Mouse (Mus musculus): ENCODE measurements around the gene Apc2. TPM values are rescaled to one million over a fixed set of nuclear protein-coding genes. Genes with fewer than 3 reads are reported as not detected.

The Apc2 gene
- polyA plus RNA-seq, 1 experiment from 2014 or later, result 1.4 TPM

GRCm38 (mm10) chr10:80316359-80316781 is 20.6 kb downstream of the Apc2 start:
- H3K27ac ChIP-seq (replicated peaks in 1 of 2; ENCODE audit: control insufficient read depth in 1 of 2, insufficient read depth in 1 of 2, low read depth in 2 of 2, low read length in 2 of 2), result no peak overlapping the region
- H3K9me3 ChIP-seq (ENCODE audit: control insufficient read depth, low read length), result no peaks in the 10 kb centered on the region
- H3K36me3 ChIP-seq (ENCODE audit: control insufficient read depth, insufficient read depth, low read length), result peaks cover 15% of the 10 kb centered on the region
- no peak for ATAC-seq (ENCODE audit: insufficient number of reproducible peaks, insufficient read depth, low FRiP score, low read depth)
- H3K27me3 ChIP-seq (ENCODE audit: control insufficient read depth, insufficient read depth, low read length), result peaks cover 56% of the 10 kb centered on the region
- H3K4me1 ChIP-seq (ENCODE audit: control insufficient read depth in 2 of 2, insufficient read depth in 2 of 2, low read length in 2 of 2), result peaks cover 28 to 47% of the 10 kb centered on the region in 2 experiments
- H3K9ac ChIP-seq (ENCODE audit: low read length), result peak overlapping the region; percentile 40; the same call in 1 of the 2 replicates
- peak overlapping the region; percentile 37 for H3K4me2 ChIP-seq (ENCODE audit: low read length)
- 13% methylated on average over 11 of the region's 11 CpGs for WGBS
- no peak overlapping the region for H3K4me3 ChIP-seq (ENCODE audit: control insufficient read depth in 1 of 2, insufficient read depth in 1 of 2, low read depth in 1 of 2, low read length in 2 of 2)

DNA sequence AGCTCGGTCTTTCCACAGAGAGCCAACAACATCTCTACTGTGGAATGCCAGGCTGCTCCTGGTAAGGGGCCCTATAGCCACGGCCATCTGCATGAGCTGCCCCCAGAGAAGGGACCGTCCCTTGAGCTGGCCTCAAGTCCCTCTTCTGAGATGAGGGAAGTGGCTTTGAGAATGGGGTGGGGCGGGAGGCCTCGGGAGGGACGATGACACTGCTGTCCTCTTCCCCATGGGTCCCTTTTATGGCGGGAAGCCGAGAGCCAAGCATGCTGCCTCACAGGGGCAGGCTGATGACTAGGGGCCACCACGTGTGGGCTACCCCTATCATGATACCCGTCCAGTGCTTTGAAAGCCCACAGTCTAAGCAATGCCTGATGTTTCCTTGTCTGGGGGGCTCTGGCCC is 21.2 kb downstream of the Apc2 start:
- H3K27me3 ChIP-seq (ENCODE audit: control insufficient read depth, insufficient read depth, low read length), result peaks cover 50% of the 10 kb centered on the region
- H3K27ac ChIP-seq (replicated peaks in 1 of 2; ENCODE audit: control insufficient read depth in 1 of 2, insufficient read depth in 1 of 2, low read depth in 2 of 2, low read length in 2 of 2), result no peak overlapping the region
- 0 out of 2 replicates have a peak overlapping the region, but pooled peaks have one; percentile 27 for H3K9ac ChIP-seq (ENCODE audit: low read length)
- WGBS, result 58% methylated on average over 10 of the region's 10 CpGs
- peaks cover 15% of the 10 kb centered on the region for H3K36me3 ChIP-seq (ENCODE audit: control insufficient read depth, insufficient read depth, low read length)
- no peak overlapping the region for H3K4me3 ChIP-seq (ENCODE audit: control insufficient read depth in 1 of 2, insufficient read depth in 1 of 2, low read depth in 1 of 2, low read length in 2 of 2)
- no peaks in the 10 kb centered on the region for H3K9me3 ChIP-seq (ENCODE audit: control insufficient read depth, low read length)
- ATAC-seq (ENCODE audit: insufficient number of reproducible peaks, insufficient read depth, low FRiP score, low read depth), result no peak
- H3K4me1 ChIP-seq (ENCODE audit: control insufficient read depth in 2 of 2, insufficient read depth in 2 of 2, low read length in 2 of 2), result peaks cover 28 to 47% of the 10 kb centered on the region in 2 experiments
- no peak overlapping the region; the same call in 1 of the 2 replicates for H3K4me2 ChIP-seq (ENCODE audit: low read length)

- Histone ChIP-seq H3K27me3 (ENCODE audit: control insufficient read depth, insufficient read depth, low read length) (peaks cover 21% of the 10 kb centered on the region), H3K4me3 (ENCODE audit: control insufficient read depth in 1 of 2, insufficient read depth in 1 of 2, low read depth in 1 of 2, low read length in 2 of 2) (peak within 1 kb of the TSS; percentile 90 to 91), H3K9me3 (ENCODE audit: control insufficient read depth, low read length) (no peaks in the 10 kb centered on the region), H3K36me3 (ENCODE audit: control insufficient read depth, insufficient read depth, low read length) (peaks cover 15% of the 10 kb centered on the region), H3K9ac (ENCODE audit: low read length) (peak within 1 kb of the TSS; percentile 91), H3K4me2 (ENCODE audit: low read length) (peak within 1 kb of the TSS; percentile 83), H3K27ac (replicated peaks in 1 of 2; ENCODE audit: control insufficient read depth in 1 of 2, insufficient read depth in 1 of 2, low read depth in 2 of 2, low read length in 2 of 2) (peak within 1 kb of the TSS; percentile 53 to 61; a peak in 3 of 4 replicates), H3K4me1 (ENCODE audit: control insufficient read depth in 2 of 2, insufficient read depth in 2 of 2, low read length in 2 of 2) (peaks cover 21 to 42% of the 10 kb centered on the region in 2 experiments)
- under 1% methylated on average over 34 of the region's 34 CpGs for WGBS
- ATAC-seq (ENCODE audit: insufficient number of reproducible peaks, insufficient read depth, low FRiP score, low read depth), result no peak
Measured at GRCm38 (mm10) chr10:80320340-80320760, 24.6 kb downstream of the Apc2 start, which contains the start of gene 2310011J03Rik. Gene 2310011J03Rik (minus strand): TSS chr10:80320537.

DNA sequence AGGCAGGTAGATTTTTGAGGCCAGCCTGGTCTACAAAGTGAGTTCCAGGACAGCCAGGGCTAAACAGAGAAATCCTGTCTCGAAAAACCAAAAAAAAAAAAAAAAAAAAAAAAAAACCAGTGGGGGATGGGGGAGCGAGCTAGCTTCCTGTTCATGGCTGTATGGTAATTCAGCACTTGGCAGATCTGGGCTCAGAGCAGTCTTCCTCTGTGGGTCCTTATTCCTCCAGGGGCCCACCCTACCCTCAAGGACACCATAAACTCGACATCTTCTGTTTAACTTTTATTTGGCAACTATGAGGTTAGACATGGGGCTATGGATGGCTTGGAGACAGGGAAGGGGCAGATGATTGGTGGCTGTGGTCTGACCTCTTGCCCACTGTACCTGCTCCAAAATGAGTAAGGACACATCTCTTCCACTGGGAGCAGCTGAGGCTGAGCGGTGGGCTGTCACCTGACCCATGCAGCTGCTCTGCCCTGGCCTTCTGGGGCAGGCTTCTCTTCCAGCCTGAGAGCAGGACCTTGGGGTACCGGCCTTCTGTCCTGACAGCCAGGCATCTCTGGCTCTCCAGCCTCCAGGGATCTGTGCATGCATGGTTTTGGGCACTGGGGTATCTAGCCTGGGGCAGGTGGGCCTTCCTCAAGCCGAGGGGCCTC is 25.4 kb downstream of the Apc2 start:
- WGBS, result 69% methylated on average over 5 of the region's 6 CpGs
- Histone ChIP-seq H3K9ac (ENCODE audit: low read length) (no peak overlapping the region), H3K36me3 (ENCODE audit: control insufficient read depth, insufficient read depth, low read length) (peaks cover 15% of the 10 kb centered on the region), H3K4me1 (ENCODE audit: control insufficient read depth in 2 of 2, insufficient read depth in 2 of 2, low read length in 2 of 2) (peaks cover 18 to 34% of the 10 kb centered on the region in 2 experiments), H3K4me2 (ENCODE audit: low read length) (no peak overlapping the region), H3K9me3 (ENCODE audit: control insufficient read depth, low read length) (no peaks in the 10 kb centered on the region), H3K4me3 (ENCODE audit: control insufficient read depth in 1 of 2, insufficient read depth in 1 of 2, low read depth in 1 of 2, low read length in 2 of 2) (no peak overlapping the region), H3K27me3 (ENCODE audit: control insufficient read depth, insufficient read depth, low read length) (peaks cover 13% of the 10 kb centered on the region), H3K27ac (replicated peaks in 1 of 2; ENCODE audit: control insufficient read depth in 1 of 2, insufficient read depth in 1 of 2, low read depth in 2 of 2, low read length in 2 of 2) (no peak overlapping the region)
- ATAC-seq (ENCODE audit: insufficient number of reproducible peaks, insufficient read depth, low FRiP score, low read depth), result no peak

DNA sequence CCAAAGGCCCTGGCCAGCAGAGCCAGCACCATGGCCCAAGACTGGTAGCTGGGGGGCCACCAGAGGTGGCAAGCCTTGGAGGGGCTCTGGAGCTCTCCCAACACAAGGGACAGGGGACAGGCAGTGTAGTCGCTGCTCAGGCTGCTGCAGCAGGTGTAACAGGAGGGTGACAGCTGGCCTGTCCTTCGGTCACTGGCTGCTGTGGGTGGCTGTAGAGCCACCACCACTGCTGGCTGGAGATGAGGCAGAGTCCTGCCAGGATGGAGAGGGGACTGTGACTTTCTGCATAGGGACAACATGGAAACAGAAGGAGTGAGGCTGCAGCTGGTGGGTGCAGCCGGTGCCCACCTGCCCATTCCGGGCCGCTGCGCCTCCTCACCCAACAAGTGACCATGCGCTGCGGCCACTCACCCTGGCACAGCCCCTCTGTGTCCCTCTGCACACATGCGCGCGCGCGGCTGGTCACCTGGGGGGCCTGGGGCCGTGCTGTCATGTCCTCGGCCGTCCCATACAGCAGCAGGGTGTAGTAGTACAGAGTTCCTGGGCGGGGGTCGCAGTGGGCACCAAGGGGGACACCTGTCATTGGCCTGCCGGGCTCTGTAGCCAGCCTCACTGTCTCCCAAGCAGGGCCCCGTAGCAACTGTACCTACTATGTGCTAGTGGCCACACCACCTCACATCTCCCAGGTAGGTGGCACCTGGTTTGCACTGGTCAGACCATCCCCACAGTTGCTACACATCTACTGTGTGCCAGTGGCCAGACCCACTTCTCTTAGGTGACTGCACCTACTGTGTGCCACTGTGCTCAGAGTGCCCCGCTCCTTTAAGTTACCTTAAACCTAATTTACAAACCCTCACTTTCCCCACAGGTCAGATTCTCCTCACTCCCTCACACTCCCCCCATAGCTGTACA is 26.1 kb downstream of the Apc2 start:
- H3K9ac ChIP-seq (ENCODE audit: low read length), result no peak overlapping the region
- peaks cover 11 to 26% of the 10 kb centered on the region in 2 experiments for H3K4me1 ChIP-seq (ENCODE audit: control insufficient read depth in 2 of 2, insufficient read depth in 2 of 2, low read length in 2 of 2)
- no peaks in the 10 kb centered on the region for H3K9me3 ChIP-seq (ENCODE audit: control insufficient read depth, low read length)
- peak overlapping the region; percentile 96 for H3K4me2 ChIP-seq (ENCODE audit: low read length)
- H3K27me3 ChIP-seq (ENCODE audit: control insufficient read depth, insufficient read depth, low read length), result peaks cover 11% of the 10 kb centered on the region
- H3K4me3 ChIP-seq (ENCODE audit: control insufficient read depth in 1 of 2, insufficient read depth in 1 of 2, low read depth in 1 of 2, low read length in 2 of 2), result no peak overlapping the region
- no peak overlapping the region for H3K27ac ChIP-seq (replicated peaks in 1 of 2; ENCODE audit: control insufficient read depth in 1 of 2, insufficient read depth in 1 of 2, low read depth in 2 of 2, low read length in 2 of 2)
- 86% methylated on average over 21 of the region's 21 CpGs for WGBS
- peaks cover 15% of the 10 kb centered on the region for H3K36me3 ChIP-seq (ENCODE audit: control insufficient read depth, insufficient read depth, low read length)
- ATAC-seq (ENCODE audit: insufficient number of reproducible peaks, insufficient read depth, low FRiP score, low read depth), result no peak

- H3K9ac ChIP-seq (ENCODE audit: low read length), result peak overlapping the region; percentile 72
- H3K27me3 ChIP-seq (ENCODE audit: control insufficient read depth, insufficient read depth, low read length), result peaks cover 5% of the 10 kb centered on the region; the same call in 1 of the 2 replicates
- ATAC-seq (ENCODE audit: insufficient number of reproducible peaks, insufficient read depth, low FRiP score, low read depth), result no peak
- peaks cover 12% of the 10 kb centered on the region for H3K36me3 ChIP-seq (ENCODE audit: control insufficient read depth, insufficient read depth, low read length)
- H3K27ac ChIP-seq (replicated peaks in 1 of 2; ENCODE audit: control insufficient read depth in 1 of 2, insufficient read depth in 1 of 2, low read depth in 2 of 2, low read length in 2 of 2), result no peak overlapping the region
- peak overlapping the region; percentile 96 for H3K4me2 ChIP-seq (ENCODE audit: low read length)
- peaks cover 11 to 20% of the 10 kb centered on the region in 2 experiments for H3K4me1 ChIP-seq (ENCODE audit: control insufficient read depth in 2 of 2, insufficient read depth in 2 of 2, low read length in 2 of 2)
- no peaks in the 10 kb centered on the region for H3K9me3 ChIP-seq (ENCODE audit: control insufficient read depth, low read length)
- peak overlapping the region; percentile 59 to 60 for H3K4me3 ChIP-seq (ENCODE audit: control insufficient read depth in 1 of 2, insufficient read depth in 1 of 2, low read depth in 1 of 2, low read length in 2 of 2)
- WGBS, result 4% methylated on average over 28 of the region's 28 CpGs
Measured at GRCm38 (mm10) chr10:80322811-80323211, 27.0 kb downstream of the Apc2 start.

- Histone ChIP-seq H3K4me2 (ENCODE audit: low read length) (peak overlapping the region; percentile 96), H3K27ac (replicated peaks in 1 of 2; ENCODE audit: control insufficient read depth in 1 of 2, insufficient read depth in 1 of 2, low read depth in 2 of 2, low read length in 2 of 2) (no peak overlapping the region), H3K9ac (ENCODE audit: low read length) (peak overlapping the region; percentile 72), H3K27me3 (ENCODE audit: control insufficient read depth, insufficient read depth, low read length) (peaks cover 5% of the 10 kb centered on the region; the same call in 1 of the 2 replicates), H3K36me3 (ENCODE audit: control insufficient read depth, insufficient read depth, low read length) (peaks cover 7% of the 10 kb centered on the region; the same call in 1 of the 2 replicates), H3K4me1 (ENCODE audit: control insufficient read depth in 2 of 2, insufficient read depth in 2 of 2, low read length in 2 of 2) (peaks cover 11 to 20% of the 10 kb centered on the region in 2 experiments), H3K9me3 (ENCODE audit: control insufficient read depth, low read length) (no peaks in the 10 kb centered on the region), H3K4me3 (ENCODE audit: control insufficient read depth in 1 of 2, insufficient read depth in 1 of 2, low read depth in 1 of 2, low read length in 2 of 2) (peak overlapping the region; percentile 59 to 60)
- ATAC-seq (ENCODE audit: insufficient number of reproducible peaks, insufficient read depth, low FRiP score, low read depth), result peak; percentile 34
- 2% methylated on average over 42 of the region's 46 CpGs for WGBS
Measured at GRCm38 (mm10) chr10:80323261-80324119, 27.7 kb downstream of the Apc2 start.
